In the genomic region with DNA sequence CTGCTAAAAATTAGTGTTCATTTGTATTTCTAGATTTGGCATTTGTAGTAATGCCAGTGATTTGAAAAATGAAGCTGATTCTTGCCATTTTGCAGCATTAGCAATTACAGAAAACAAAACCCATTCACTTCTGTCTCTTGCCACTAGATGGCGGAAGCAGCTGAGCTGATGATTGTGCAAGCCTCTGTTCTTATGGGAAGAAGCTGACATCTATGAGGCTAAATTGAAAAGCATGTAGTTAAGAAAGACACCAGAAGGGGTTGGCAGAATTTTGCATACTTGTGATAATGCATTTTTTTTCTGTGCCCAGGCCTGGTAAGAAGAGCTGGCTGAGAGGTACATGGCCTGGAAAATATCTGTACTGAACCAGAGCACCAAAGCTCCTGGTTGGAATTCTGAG, we compare ENCODE assay signal across 8 mouse cellular contexts.
A peak's percentile ranks its signal among the peaks of the same experiment; 100 is the strongest.
DNase-seq lines count a peak whose midpoint lies in the region; ATAC-seq and TF ChIP-seq lines count a peak whose summit lies in the region.

No protein-coding gene starts in this region.

- H3K36me3 ChIP-seq in heart, embryonic 10.5 days, result no peaks in the 10 kb centered on the region
- no peaks in the 10 kb centered on the region for H3K36me3 ChIP-seq in hindbrain, postnatal 0 days (ENCODE audit: insufficient read depth, low read length)
- H3K36me3 ChIP-seq in midbrain, embryonic 11.5 days (ENCODE audit: control insufficient read depth, insufficient read depth, low read length), result no peaks in the 10 kb centered on the region
- H3K36me3 ChIP-seq in splenic B cell, adult 2 months (ENCODE audit: control insufficient read depth, insufficient read depth, low read length, poor library complexity, severe bottlenecking), result no peaks in the 10 kb centered on the region

- H3K9me3 ChIP-seq in heart, embryonic 10.5 days, result no peaks in the 10 kb centered on the region
- H3K9me3 ChIP-seq in hindbrain, postnatal 0 days (ENCODE audit: low read length), result no peaks in the 10 kb centered on the region
- H3K9me3 ChIP-seq in midbrain, embryonic 11.5 days (ENCODE audit: control insufficient read depth, low read length), result no peaks in the 10 kb centered on the region

- no peak overlapping the region for H3K27ac ChIP-seq in heart, embryonic 10.5 days
- H3K27ac ChIP-seq in embryonic fibroblast, embryonic 13.5 days (ENCODE audit: insufficient read depth, low read length), result no peak overlapping the region
- H3K27ac ChIP-seq in hindbrain, postnatal 0 days, result no peak overlapping the region
- no peak overlapping the region for H3K27ac ChIP-seq in left cerebral cortex, adult 2 months
- no peak overlapping the region for H3K27ac ChIP-seq in midbrain, embryonic 11.5 days (ENCODE audit: low read depth, low read length)

- 0% methylated on average over 1 of the region's 1 CpGs for WGBS in heart, embryonic 10.5 days
- WGBS in hindbrain, postnatal 0 days, result 0% methylated on average over 1 of the region's 1 CpGs
- 0% methylated on average over 1 of the region's 1 CpGs for WGBS in midbrain, embryonic 11.5 days

- no peak overlapping the region for H3K9ac ChIP-seq in hindbrain, postnatal 0 days (replicated peaks; ENCODE audit: low read length)
- H3K9ac ChIP-seq in midbrain, embryonic 11.5 days (ENCODE audit: low read length), result no peak overlapping the region

- H3K4me2 ChIP-seq in hindbrain, postnatal 0 days (ENCODE audit: low read depth, low read length), result no peak overlapping the region
- no peak overlapping the region for H3K4me2 ChIP-seq in midbrain, embryonic 11.5 days

- H3K4me1 ChIP-seq in heart, embryonic 10.5 days, result no peaks in the 10 kb centered on the region
- H3K4me1 ChIP-seq in embryonic fibroblast, embryonic 13.5 days (ENCODE audit: control insufficient read depth, insufficient read depth, low read length), result no peaks in the 10 kb centered on the region
- no peaks in the 10 kb centered on the region for H3K4me1 ChIP-seq in hindbrain, postnatal 0 days (ENCODE audit: insufficient read depth, low read length)
- H3K4me1 ChIP-seq in midbrain, embryonic 11.5 days (ENCODE audit: control insufficient read depth, insufficient read depth, low read length), result no peaks in the 10 kb centered on the region

- intact Hi-C loops in heart, postnatal 10 days (cut with DNase I), result loop anchor here (5.0 kb wide), 3 partner anchors 125 to 635 kb away; no protein-coding TSS in a partner anchor
- intact Hi-C loops in left cerebral cortex, adult 2 months (cut with DNase I), result loop anchor here (5.0 kb wide), 4 partner anchors 125 to 635 kb away; no protein-coding TSS in a partner anchor

- no peak overlapping the region for H3K4me3 ChIP-seq in heart, embryonic 10.5 days
- H3K4me3 ChIP-seq in embryonic fibroblast, embryonic 13.5 days (ENCODE audit: insufficient read depth, low read length), result no peak overlapping the region
- no peak overlapping the region for H3K4me3 ChIP-seq in hindbrain, postnatal 0 days (ENCODE audit: low read length)
- H3K4me3 ChIP-seq in left cerebral cortex, adult 2 months, result no peak overlapping the region
- no peak overlapping the region for H3K4me3 ChIP-seq in midbrain, embryonic 11.5 days (ENCODE audit: low read depth, low read length)

- peak; percentile 38; the same call in 1 of the 2 replicates for TF ChIP-seq CTCF in embryonic fibroblast, embryonic 13.5 days (IDR thresholded peaks at IDR 0.05; ENCODE audit: borderline replicate concordance, insufficient read depth, low read length)
- peak; percentile 97 for TF ChIP-seq CTCF in hindbrain, postnatal 0 days (IDR thresholded peaks at IDR 0.05; ENCODE audit: low read depth)
- TF ChIP-seq CTCF in left cerebral cortex, adult 2 months (IDR thresholded peaks at IDR 0.05), result peak; percentile 91

- no peak for TF ChIP-seq POLR2A in embryonic fibroblast, embryonic 13.5 days (IDR thresholded peaks at IDR 0.05; ENCODE audit: low read depth, low read length)

- ATAC-seq in hindbrain, postnatal 0 days, result peak; percentile 87
- ATAC-seq in midbrain, embryonic 11.5 days (ENCODE audit: low FRiP score), result peak; percentile 84

- no peaks in the 10 kb centered on the region for H3K27me3 ChIP-seq in heart, embryonic 10.5 days (ENCODE audit: insufficient read depth, poor library complexity, severe bottlenecking)
- H3K27me3 ChIP-seq in hindbrain, postnatal 0 days (ENCODE audit: insufficient read depth, low read length), result no peaks in the 10 kb centered on the region
- H3K27me3 ChIP-seq in midbrain, embryonic 11.5 days (ENCODE audit: control insufficient read depth, insufficient read depth, low read length), result no peaks in the 10 kb centered on the region
- no peaks in the 10 kb centered on the region for H3K27me3 ChIP-seq in splenic B cell, adult 2 months (ENCODE audit: control insufficient read depth, insufficient read depth, low read length, poor library complexity, severe bottlenecking)

- DNase-seq in heart, postnatal 10 days, result peak; percentile 55 to 73
- no peak for DNase-seq in heart, embryonic 10.5 days (ENCODE audit: low spot score)
- peak; percentile 90 for DNase-seq in brain, adult 2 months (ENCODE audit: low read depth, low spot score)
- DNase-seq in hindbrain, postnatal 0 days (ENCODE audit: low spot score), result peak; percentile 91
- peak; percentile 55 to 66 for DNase-seq in left cerebral cortex, adult 2 months (ENCODE audit: extremely low spot score in 1 of 2, low spot score in 2 of 2)
- DNase-seq in midbrain, embryonic 11.5 days (ENCODE audit: low spot score, missing footprints), result peak; percentile 93
- peak; percentile 24 for DNase-seq in splenic B cell, adult 2 months (ENCODE audit: low read depth, low spot score)

Comparison
In these comparisons a context has a peak if more than half of its experiments do, and no peak if none do; other contexts are left out.
1. CTCF ChIP-seq: peak in every context shown above with its lines; median percentile 97 in hindbrain, postnatal 0 days; 91 in left cerebral cortex, adult 2 months; 38 in embryonic fibroblast, embryonic 13.5 days.